Mouse (Mus musculus): ENCODE measurements around the gene Greb1.

DNA sequence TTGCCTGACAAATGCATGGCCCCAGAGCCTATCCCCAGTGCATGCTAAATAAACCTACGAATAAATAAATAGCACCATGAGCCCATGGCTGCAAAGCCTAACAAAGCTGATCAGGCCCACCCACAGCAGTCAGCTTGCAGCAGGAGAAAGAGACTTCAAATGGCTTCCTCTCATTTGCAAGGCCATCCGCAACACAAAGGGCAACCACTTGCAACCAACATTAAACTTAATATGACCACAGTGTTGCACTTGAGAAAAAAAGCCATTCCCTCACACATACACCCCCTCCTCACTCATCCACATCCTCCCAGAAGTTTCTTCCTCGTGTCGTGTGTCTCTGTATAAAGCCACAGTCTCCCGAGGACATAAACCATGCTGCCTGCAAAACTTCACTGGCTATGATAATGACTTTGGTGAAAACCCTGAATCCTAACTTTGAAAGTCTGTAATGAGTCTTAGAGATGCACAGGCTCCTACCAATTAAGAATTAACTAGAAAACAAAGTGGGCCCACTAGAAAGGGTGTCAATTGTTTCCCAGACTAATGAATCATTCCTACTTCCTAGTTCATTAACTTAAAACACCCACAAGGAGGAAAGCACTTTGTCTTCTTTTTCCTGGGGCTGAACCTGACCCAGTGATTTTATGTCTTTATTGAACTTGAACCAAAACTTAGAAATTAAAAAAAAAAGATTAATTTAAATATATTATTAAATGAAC is 2.7 kb upstream of the Greb1 start:
- TF ChIP-seq EP300 (IDR thresholded peaks at IDR 0.05; ENCODE audit: low read depth) = no peak
- TF ChIP-seq CTCF (IDR thresholded peaks at IDR 0.05; ENCODE audit: low read depth) = no peak

Data from liver, embryonic 14.5 days (tissue).